Mouse (Mus musculus) liver, postnatal 0 days (tissue): Measurements from ENCODE around the gene Galnt16. TPM values are rescaled to one million over a fixed set of nuclear protein-coding genes. Genes with fewer than 3 reads are reported as not detected.

Experiments
- ATAC-seq: fragments of 200-750 bp; cut with Nextera tagmentation; 2 replicates; pipeline ENCODE4 v1.8.0; 2017; ENCODE audit warnings: mild to moderate bottlenecking, moderate library complexity
- DNase-seq: peaks from one replicate; pipeline ENCODE4 v3.0.0-alpha.2; 2016
- H3K27ac ChIP-seq: fragments of 300-500 bp; sonication (generic); 2 replicates; pipeline ENCODE4 v1.5.1; 2014; ENCODE audit warnings: antibody characterized with exemption, moderate library complexity, mild to moderate bottlenecking, low read depth
- H3K27me3 ChIP-seq: fragments of 300-500 bp; sonication (generic); 2 replicates; pipeline ENCODE4 v1.6.1; 2014; ENCODE audit warnings: low read length, control low read depth, mixed read lengths; ENCODE audit not compliant: insufficient read depth
- H3K36me3 ChIP-seq: fragments of 300-500 bp; sonication (generic); replicated peaks from 2 replicates; pipeline ENCODE4 v1.6.1; 2014; ENCODE audit warnings: mild to moderate bottlenecking, control low read depth, low read length, moderate library complexity, mixed read lengths; ENCODE audit not compliant: insufficient read depth
- H3K4me1 ChIP-seq: fragments of 300-500 bp; sonication (generic); 2 replicates; pipeline ENCODE4 v1.6.1; 2014; ENCODE audit warnings: antibody characterized with exemption, mild to moderate bottlenecking, control low read depth; ENCODE audit not compliant: insufficient read depth
- H3K4me2 ChIP-seq: fragments of 300-500 bp; sonication (generic); 2 replicates; pipeline ENCODE4 v1.6.1; 2014; ENCODE audit warnings: low read depth, mild to moderate bottlenecking, low read length, moderate library complexity, mixed read lengths
- H3K4me3 ChIP-seq: fragments of 300-500 bp; sonication (generic); 2 replicates; pipeline ENCODE4 v1.5.1; 2014; ENCODE audit warnings: low read depth, low read length
- H3K9ac ChIP-seq: fragments of 300-500 bp; sonication (generic); replicated peaks from 2 replicates; pipeline ENCODE4 v1.6.1; 2014; ENCODE audit warnings: mild to moderate bottlenecking, moderate library complexity
- H3K9me3 ChIP-seq: fragments of 300-500 bp; sonication (generic); 2 replicates; pipeline ENCODE4 v1.6.1; 2016; ENCODE audit warnings: mild to moderate bottlenecking, control low read depth, low read length, mixed read lengths
- CTCF ChIP-seq: sonication (generic); IDR thresholded peaks from 2 replicates; pipeline ENCODE4 v1.5.1; 2016; ENCODE audit warnings: antibody characterized with exemption, low read depth
- EP300 ChIP-seq: IDR thresholded peaks from 2 replicates; pipeline ENCODE4 v1.6.1; 2016; ENCODE audit warnings: antibody characterized with exemption, low read depth, mild to moderate bottlenecking
- WGBS: fragments of 180-500 bp; shearing (Covaris S2); extraction: QIAGEN DNeasy Blood & Tissue Kit; methylation state at CpG from one replicate; pipeline ENCODE4 v1.1.7; 2014; ENCODE audit not compliant: insufficient replicate concordance; 5-methylcytosine and 5-hydroxymethylcytosine counted together
- polyA plus RNA-seq: library from polyadenylated mRNA; unstranded; fragments of >200 nt; fragmentation: Nextera tagmentation; extraction: Ambion mirVana; gene quantifications from 2 replicates; pipeline ENCODE4 v1.2.1, GENCODE M21; 2015

The Galnt16 gene
- polyA plus RNA-seq, 1 experiment from 2014 or later: 0.15 TPM

- H3K4me2 ChIP-seq: peak overlapping the region; percentile 97
- H3K9me3 ChIP-seq: no peaks in the 10 kb centered on the region
- WGBS: 3% methylated on average over 37 of the region's 48 CpGs
- ATAC-seq (peak; percentile 28), DNase-seq (peak; percentile 80)
- peak overlapping the region; percentile 84 for H3K4me3 ChIP-seq
- peak overlapping the region; percentile 93 for H3K9ac ChIP-seq
- TF ChIP-seq EP300 (no peak), CTCF (peak; percentile 84)
- H3K27ac ChIP-seq: peak overlapping the region; percentile 86
- H3K36me3 ChIP-seq: peaks cover 36% of the 10 kb centered on the region
- peaks cover 26% of the 10 kb centered on the region for H3K4me1 ChIP-seq
- no peaks in the 10 kb centered on the region for H3K27me3 ChIP-seq
These were observed 124.9 kb downstream of the Galnt16 start for GRCm38 (mm10) chr12:80642725-80643692.

GRCm38 (mm10) chr12:80643693-80644505 lies 125.8 kb downstream of the Galnt16 start, which contains the start of the genes Slc39a9 and Erh:
TSS of gene Slc39a9 (plus strand) at chr12:80643883.
TSS of gene Erh (minus strand) at chr12:80644341.
- Histone ChIP-seq H3K4me1 (peaks cover 27% of the 10 kb centered on the region), H3K4me3 (peak within 1 kb of the TSS; percentile 84), H3K27me3 (no peaks in the 10 kb centered on the region), H3K4me2 (peak within 1 kb of the TSS; percentile 97), H3K9ac (peak within 1 kb of the TSS; percentile 93), H3K27ac (peak within 1 kb of the TSS; percentile 86), H3K9me3 (no peaks in the 10 kb centered on the region), H3K36me3 (peaks cover 30% of the 10 kb centered on the region)
- DNase-seq (peak; percentile 95), ATAC-seq (peak; percentile 96)
- TF ChIP-seq CTCF (no peak), EP300 (peak; percentile 85; the same call in 1 of the 2 replicates)
- under 1% methylated on average over 50 of the region's 50 CpGs for WGBS

- peak overlapping the region; percentile 84 for H3K4me3 ChIP-seq
- ATAC-seq (no peak), DNase-seq (no peak)
- peaks cover 28% of the 10 kb centered on the region for H3K4me1 ChIP-seq
- no peaks in the 10 kb centered on the region for H3K9me3 ChIP-seq
- peak overlapping the region; percentile 97 for H3K4me2 ChIP-seq
- peak overlapping the region; percentile 93 for H3K9ac ChIP-seq
- peak overlapping the region; percentile 86 for H3K27ac ChIP-seq
- WGBS: 4% methylated on average over 18 of the region's 18 CpGs
- TF ChIP-seq EP300 (no peak), CTCF (no peak)
- no peaks in the 10 kb centered on the region for H3K27me3 ChIP-seq
- peaks cover 25% of the 10 kb centered on the region for H3K36me3 ChIP-seq
These were observed 126.4 kb downstream of the Galnt16 start for GRCm38 (mm10) chr12:80644506-80644868.

- H3K27me3 ChIP-seq: no peaks in the 10 kb centered on the region
- no peak for TF ChIP-seq CTCF
- no peak for TF ChIP-seq EP300
- peaks cover 7% of the 10 kb centered on the region for H3K36me3 ChIP-seq
- H3K9me3 ChIP-seq: no peaks in the 10 kb centered on the region
- WGBS: 76% methylated on average over 3 of the region's 3 CpGs
- H3K27ac ChIP-seq: no peak overlapping the region
- DNase-seq: no peak
- H3K4me3 ChIP-seq: 0 out of 2 replicates have a peak overlapping the region, but pooled peaks have one; percentile 84
- peaks cover 28% of the 10 kb centered on the region for H3K4me1 ChIP-seq
- peak overlapping the region; percentile 97 for H3K4me2 ChIP-seq
- H3K9ac ChIP-seq: no peak overlapping the region
- no peak for ATAC-seq
These were observed 128.3 kb downstream of the Galnt16 start for GRCm38 (mm10) chr12:80646377-80646776.

GRCm38 (mm10) chr12:80653951-80654658 lies 136.0 kb downstream of the Galnt16 start:
- TF ChIP-seq CTCF: no peak
- ATAC-seq: peak; percentile 91
- Histone ChIP-seq H3K27me3 (no peaks in the 10 kb centered on the region), H3K27ac (peak overlapping the region; percentile 65), H3K4me1 (peaks cover 12% of the 10 kb centered on the region; the same call in 1 of the 2 replicates), H3K9ac (no peak overlapping the region), H3K4me3 (no peak overlapping the region), H3K36me3 (peaks cover 2% of the 10 kb centered on the region; the same call in 1 of the 2 replicates), H3K9me3 (no peaks in the 10 kb centered on the region), H3K4me2 (peak overlapping the region; percentile 51)
- DNase-seq: peak; percentile 37
- 76% methylated on average over 7 of the region's 7 CpGs for WGBS
